Mouse (Mus musculus) cerebellum, postnatal 14 days (tissue): ENCODE results near the gene Acbd4.

Experiments used
- DNase-seq, 2 experiments: peaks; one replicate each; pipeline ENCODE4 v3.0.0; 2021; ENCODE audit warnings: mixed read lengths in 2 of 2

Gene Acbd4

GRCm38 (mm10) chr11:103101481-103101865, at the start of gene Acbd4, which contains the start of gene Plcd3:
Gene Acbd4, plus strand, starts transcription at chr11:103101682.
Gene Plcd3, minus strand, starts transcription at chr11:103101658.
- DNase-seq: peak; percentile 69 to 73

- DNase-seq: no peak
Measured at GRCm38 (mm10) chr11:103052078-103052477, 49.4 kb upstream of the Acbd4 start.

GRCm38 (mm10) chr11:103053191-103054076, 48.0 kb upstream of the Acbd4 start:
- no peak for DNase-seq

- DNase-seq: peak; percentile 87 to 89
Measured at GRCm38 (mm10) chr11:103054798-103055197, 46.7 kb upstream of the Acbd4 start.

- no peak for DNase-seq
Measured at GRCm38 (mm10) chr11:103056636-103057035, 44.8 kb upstream of the Acbd4 start.

GRCm38 (mm10) chr11:103058499-103059085, 42.9 kb upstream of the Acbd4 start:
- no peak for DNase-seq

- no peak for DNase-seq
Measured at GRCm38 (mm10) chr11:103066191-103067050, 35.1 kb upstream of the Acbd4 start.

- no peak for DNase-seq
Measured at GRCm38 (mm10) chr11:103067051-103067361, 34.5 kb upstream of the Acbd4 start.

GRCm38 (mm10) chr11:103067457-103068001, 34.0 kb upstream of the Acbd4 start:
- no peak for DNase-seq

GRCm38 (mm10) chr11:103068272-103068671, 33.2 kb upstream of the Acbd4 start:
- DNase-seq: no peak

- no peak for DNase-seq
Measured at GRCm38 (mm10) chr11:103068884-103069283, 32.6 kb upstream of the Acbd4 start.

- DNase-seq: no peak
Measured at GRCm38 (mm10) chr11:103069731-103070130, 31.8 kb upstream of the Acbd4 start.

GRCm38 (mm10) chr11:103070322-103070880, 31.1 kb upstream of the Acbd4 start:
- DNase-seq: no peak

- no peak for DNase-seq
Measured at GRCm38 (mm10) chr11:103073671-103074070, 27.8 kb upstream of the Acbd4 start.

GRCm38 (mm10) chr11:103074121-103074650, 27.3 kb upstream of the Acbd4 start:
- no peak for DNase-seq

- DNase-seq: no peak
Measured at GRCm38 (mm10) chr11:103074796-103075323, 26.6 kb upstream of the Acbd4 start.

- peak; percentile 69 to 79 for DNase-seq
Measured at GRCm38 (mm10) chr11:103076010-103076409, 25.5 kb upstream of the Acbd4 start.

GRCm38 (mm10) chr11:103076581-103076980, 24.9 kb upstream of the Acbd4 start:
- DNase-seq: no peak

- DNase-seq: no peak
Measured at GRCm38 (mm10) chr11:103078131-103078530, 23.4 kb upstream of the Acbd4 start.

GRCm38 (mm10) chr11:103080323-103081091, 21.0 kb upstream of the Acbd4 start:
- no peak for DNase-seq

GRCm38 (mm10) chr11:103081631-103082030, 19.9 kb upstream of the Acbd4 start:
- no peak for DNase-seq
